Mouse (Mus musculus) gonadal fat pad, adult 2 months (tissue): Measurements from ENCODE around the gene Vtcn1. TPM values are rescaled to one million over a fixed set of nuclear protein-coding genes. Genes with fewer than 3 reads are reported as not detected.
"Not testable (repeated sequence)": the region's sequence is repeated elsewhere in the genome, so short reads cannot be mapped to it uniquely, and the experiment has no call there.

ENCODE experiments used
- DNase-seq: peaks from one replicate; pipeline ENCODE4 v3.0.0-alpha.2; 2012; ENCODE audit warnings: low read depth
- polyA plus RNA-seq: library from polyadenylated mRNA; depleted of rRNA; stranded (reverse); fragments of >200 nt; gene quantifications from 2 replicates; pipeline ENCODE4 v1.2.3, GENCODE M21; 2012; rRNA removed

Gene Vtcn1
- 1.1 and 1.2 TPM in 2 replicates for polyA plus RNA-seq

DNA sequence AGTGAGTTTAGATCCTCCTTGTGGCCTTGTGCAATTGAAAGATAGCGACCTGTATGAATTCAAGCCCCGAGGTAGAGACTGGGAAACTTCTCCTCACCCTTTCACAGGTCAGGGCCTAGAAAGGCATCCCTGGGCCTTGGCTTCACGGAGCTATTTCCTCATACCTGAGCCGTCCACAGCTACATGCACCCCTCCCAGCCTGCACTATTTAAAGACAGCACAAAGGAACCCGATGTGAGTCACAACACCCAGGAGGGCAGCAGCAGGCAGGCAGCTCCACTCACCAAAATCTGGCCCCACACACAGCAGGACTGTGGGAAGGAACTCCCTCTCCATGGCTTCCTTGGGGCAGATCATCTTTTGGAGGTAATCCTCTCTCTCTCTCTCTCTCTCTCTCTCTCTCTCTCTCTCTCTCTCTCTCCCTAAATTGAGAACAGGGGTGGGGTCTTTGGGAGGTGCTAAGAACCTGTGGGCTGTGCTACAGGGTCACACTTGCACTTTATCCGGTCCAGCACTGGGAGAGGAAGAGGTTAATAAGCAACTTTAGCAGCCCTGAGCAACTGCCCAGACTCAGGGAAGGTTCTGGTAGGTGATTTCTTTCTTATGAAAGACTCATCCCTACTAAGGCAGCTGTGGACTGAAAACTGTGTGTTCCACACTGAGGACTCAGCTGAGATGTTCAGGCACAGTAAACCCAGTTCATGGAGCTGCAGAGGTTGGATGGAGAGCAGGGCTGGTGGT lies at the start of gene Vtcn1:
Vtcn1 (plus strand) TSS at position 235 of the 741 bp plus-strand sequence.
- DNase-seq, result no peak

DNA sequence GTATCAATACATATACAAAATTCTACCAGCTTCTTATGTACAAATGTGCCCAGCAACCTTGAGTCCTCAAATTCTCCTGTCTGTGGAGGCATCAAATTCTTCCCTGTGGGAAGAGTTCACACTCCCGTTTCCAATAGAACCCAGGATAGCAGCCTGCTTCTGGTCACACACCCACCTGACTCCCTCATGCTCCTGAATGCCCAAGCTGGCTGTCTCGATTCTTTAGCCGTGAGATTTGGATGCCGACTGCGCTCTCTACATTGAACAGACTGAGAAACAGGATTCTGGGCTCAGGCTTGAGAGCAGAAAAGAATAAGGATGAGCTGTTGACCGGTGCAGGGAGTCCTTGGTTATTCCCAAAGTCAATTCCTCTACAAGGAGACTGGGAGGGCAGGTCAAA lies 48.3 kb upstream of the Vtcn1 start:
- no peak for DNase-seq

DNA sequence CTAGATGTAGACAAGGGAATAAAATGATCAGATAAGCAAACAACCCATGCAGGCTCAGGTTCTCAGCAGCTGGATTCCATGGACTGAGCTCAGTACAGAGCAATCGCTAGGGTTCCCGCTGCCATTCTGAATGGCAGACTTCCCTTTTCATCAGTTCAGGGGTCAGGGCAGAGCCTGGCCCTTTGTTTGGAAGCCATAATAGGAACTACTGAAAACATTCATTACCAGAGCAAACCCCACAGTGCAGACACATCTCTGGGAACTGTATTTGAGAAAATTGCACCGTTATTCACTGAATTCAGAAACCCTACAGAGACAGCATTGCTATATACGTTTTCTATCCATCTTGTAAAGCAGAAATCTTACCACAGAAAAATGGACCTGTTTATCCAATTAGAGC lies 47.7 kb upstream of the Vtcn1 start:
- DNase-seq, result no peak

DNA sequence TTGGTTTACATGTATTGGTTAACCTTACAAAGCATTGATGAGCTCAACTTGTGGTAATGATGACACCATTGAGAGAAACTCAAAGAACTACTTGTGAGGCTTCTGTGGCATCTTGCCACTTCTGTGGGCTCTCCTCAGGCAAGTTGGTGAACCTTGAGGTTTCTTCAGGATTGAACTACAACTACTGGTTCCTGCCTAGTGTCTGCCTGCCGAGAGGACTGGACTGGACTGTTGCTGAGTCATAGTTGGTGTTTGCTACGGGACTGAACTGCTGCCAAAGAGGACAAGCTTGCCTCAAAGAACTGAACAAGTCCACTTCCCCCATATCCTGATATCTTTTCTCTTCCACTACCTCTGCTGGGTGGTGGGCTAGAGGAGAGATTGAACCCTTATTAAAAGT lies 39.2 kb upstream of the Vtcn1 start:
- no peak for DNase-seq

DNA sequence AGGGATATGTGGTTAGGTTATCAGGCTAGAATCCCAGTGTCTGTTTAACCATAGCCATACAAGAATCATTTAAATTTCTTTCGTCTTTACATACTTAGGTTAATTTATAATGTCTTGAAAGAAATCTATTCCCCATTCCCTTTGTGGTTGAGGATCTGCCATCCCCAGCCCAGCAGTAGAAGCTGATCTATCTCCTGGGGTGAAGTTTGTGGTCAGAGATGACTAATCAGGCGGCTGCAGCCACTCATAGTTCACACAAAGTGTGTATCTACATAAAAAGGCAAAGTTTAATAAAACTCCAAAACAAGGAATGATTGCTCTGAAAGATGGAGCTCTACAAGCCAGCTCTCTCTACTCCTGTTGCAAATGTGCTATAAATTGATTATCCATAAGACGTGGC lies 33.6 kb upstream of the Vtcn1 start:
- DNase-seq, result no peak

DNA sequence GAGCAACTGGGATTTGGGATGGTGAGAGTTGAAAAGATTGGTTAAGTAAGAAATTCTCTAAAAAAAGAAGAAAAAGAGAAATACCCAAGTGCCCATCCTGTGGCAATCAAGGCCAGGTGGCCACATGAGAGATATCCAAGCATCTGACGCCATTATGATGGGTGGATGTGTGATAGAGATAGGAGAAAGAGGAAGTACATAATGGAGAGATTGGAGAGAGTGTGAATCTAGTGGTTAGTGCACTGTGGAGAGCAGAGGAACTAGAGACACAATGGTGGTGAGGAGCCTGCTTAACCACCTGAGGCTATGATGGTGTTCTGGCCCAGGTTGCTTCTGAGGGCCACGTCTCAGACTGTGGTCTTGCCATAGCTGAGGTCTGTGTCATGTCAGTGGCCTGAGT lies 31.9 kb upstream of the Vtcn1 start:
- no peak for DNase-seq

DNA sequence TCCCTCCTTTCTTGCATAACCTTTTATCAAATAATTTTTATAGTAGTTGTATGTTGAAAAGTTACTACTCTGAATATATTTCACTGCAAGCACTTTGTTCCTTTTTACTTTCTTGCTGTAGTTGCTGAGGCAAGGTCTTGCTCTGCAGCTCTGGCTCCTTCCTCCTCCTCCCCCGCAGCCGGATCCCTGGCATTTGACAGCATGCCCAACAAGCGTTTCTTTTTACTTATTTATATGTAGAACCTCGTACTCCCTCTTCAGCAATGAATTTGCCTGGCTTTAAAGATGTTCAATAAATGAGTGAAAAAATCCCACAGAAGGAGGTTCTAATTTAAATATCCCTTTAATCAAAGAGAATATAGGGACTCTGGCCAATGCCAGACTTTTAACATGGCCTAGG lies 28.7 kb upstream of the Vtcn1 start:
- DNase-seq, result no peak

DNA sequence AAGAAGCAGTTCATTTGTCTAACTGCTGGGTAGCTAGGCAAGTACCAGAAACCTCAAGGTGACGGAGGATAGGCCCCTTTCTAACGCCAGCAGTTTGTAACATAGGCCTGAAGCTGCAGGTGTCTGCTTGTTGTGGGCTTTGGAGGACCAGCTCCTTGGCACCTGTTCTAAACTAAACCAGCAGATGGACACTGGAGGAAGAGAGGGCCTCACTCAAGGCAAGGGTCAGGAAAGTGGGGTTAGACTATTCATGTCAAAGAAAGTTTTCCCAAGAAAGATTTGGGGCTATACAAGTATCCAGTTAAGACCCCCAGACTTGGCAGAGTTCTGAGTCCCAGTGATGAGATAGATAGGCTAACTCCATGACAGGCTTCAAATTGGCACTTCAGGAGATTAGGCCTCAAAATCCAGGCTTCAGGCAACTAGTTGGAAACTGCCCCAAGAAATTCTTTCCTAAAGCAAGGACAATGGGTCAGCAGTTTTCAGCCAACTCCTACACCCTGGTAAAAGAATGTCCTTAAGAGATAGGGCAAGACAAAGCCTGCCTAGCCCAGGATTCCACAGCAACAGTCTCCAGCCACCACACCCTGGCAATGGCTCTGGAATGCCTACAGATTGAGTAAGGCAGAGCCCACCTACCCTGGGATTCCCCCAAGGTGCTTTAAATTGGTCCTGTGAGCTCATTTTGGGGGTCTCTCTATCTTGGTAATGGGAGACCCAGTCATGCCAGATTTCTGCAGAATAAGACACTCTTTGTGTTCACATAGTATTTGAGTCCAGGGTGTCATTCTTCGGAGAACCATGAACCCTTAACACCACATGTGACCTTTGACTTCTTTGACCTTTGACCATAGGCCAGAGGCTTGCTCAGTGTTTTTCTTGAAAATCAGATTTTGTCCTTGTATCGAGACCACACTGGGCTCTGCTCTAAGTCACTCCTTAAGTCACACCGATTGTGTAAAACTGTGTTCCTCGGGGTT lies 27.8 kb upstream of the Vtcn1 start:
- no peak for DNase-seq

DNA sequence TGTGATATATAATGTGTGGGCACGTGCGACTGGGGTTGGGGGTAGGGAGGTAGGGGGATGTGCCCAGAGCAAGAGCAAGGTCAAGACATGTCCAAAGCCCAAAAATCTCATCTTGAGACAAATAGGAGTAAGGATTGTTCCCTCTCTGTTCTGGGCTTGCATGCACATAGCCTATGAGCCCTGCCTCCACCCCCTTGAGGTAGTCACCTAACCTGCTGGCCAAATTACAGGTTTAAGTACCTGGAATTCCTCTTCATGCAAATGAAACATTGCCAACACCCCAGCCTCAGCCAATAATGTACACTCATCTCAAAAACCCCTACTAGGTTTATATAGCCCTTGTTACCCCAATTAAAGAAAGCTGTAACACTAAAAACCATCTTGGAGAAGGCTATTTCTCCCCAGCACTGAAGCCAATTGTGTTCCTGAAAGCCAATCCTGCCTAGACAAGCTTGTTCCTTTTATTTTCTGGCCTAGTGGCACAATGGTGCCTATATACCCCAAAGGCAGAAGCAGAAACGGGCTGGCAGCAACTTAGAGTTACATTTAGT lies 26.3 kb upstream of the Vtcn1 start:
- DNase-seq, result peak; percentile 63

DNA sequence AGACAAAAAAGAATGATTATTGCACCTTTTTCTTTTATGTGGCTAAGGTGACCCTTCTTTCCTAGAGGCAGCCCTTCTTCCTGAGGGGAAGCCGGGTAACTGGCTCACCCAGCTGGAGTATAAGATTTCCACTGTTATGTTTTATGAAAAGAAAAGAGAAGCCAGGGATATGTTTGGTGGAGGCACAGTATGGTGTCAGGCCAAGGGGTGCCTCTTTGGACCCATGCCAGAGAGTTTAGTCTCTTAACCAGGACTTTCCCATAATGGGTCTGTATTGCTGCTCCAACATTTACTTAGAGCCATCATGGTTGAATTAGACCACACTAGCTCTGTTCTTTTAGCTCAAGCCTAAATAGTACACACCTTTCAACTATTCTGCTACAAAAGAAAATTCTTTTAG lies 20.3 kb upstream of the Vtcn1 start:
- DNase-seq, result no peak

DNA sequence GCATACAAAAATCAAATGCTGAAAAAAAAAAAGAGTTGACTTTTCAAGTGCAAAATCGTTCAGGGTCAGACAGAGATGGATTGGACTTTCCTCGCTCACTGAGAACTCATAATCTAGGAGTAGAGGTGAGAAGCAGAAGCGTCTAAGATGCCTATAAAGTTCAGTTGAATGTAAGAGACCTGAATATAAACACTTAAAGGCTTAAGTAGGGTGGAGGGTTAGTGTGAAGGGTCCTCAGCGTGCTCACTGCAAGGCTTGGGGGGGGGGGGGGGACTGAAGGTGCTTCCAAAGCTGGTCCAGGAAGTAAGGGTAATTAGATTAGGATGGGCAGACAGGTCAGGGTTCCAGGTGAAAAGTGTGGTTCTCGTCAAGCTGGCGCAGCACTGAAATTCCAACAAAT lies 19.3 kb upstream of the Vtcn1 start:
- no peak for DNase-seq

DNA sequence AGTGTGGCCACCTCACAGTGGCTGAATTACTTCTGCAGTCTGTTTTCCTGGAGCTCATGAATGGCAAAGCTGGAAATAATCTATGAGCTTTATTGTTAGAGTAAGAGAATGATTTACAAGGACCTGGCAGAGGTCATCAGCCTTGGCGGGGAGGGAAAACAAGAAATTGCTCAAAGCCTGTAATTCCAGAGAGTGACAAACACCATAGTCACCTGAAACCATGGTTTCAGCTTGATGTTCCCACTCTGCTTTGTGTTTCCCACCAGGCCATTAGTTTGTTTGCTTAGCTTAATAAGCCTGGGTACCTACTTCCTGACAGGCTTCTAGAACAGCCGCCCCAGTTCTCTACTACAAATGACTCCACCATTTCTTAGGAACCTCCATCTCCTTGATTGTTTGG lies 14.8 kb upstream of the Vtcn1 start:
- DNase-seq, result no peak

DNA sequence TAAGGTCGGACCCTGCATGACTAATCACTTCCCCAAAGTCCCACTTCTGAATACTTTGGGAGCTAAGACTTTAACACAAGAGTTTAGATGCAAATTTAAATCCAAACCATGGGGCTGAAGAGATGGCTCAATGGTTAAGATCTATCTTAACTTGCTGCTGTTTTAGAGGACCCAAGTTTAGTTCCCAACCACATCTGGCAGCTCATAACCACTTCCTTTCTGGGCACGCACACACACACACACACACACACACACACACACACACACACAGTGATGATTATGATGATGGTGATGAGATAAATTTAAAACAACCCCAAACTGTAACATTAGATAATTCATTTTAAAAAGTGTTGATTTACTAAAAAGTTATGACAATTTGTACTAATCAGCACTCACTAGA lies 13.4 kb upstream of the Vtcn1 start:
- no peak for DNase-seq

DNA sequence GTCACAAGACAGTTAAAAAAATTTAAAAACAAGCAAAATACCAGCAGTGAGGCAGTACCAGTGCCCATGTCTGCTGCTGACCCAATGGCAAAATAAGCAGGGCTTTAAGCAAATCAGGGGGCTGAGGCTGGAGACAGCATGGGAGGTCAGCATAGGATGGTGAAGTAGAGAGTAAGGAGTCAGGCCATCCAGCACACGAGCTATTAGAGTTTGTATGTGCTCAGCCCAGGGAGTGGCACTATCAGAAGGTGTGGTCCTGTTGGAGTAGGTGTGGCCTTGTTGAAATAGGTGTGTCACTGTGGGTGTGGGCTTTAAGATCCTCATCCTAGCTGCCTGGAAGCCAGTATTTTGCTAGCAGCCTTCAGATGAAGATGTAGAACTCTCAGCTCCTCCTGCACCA lies 9.8 kb upstream of the Vtcn1 start:
- DNase-seq, result not testable (repeated sequence)

DNA sequence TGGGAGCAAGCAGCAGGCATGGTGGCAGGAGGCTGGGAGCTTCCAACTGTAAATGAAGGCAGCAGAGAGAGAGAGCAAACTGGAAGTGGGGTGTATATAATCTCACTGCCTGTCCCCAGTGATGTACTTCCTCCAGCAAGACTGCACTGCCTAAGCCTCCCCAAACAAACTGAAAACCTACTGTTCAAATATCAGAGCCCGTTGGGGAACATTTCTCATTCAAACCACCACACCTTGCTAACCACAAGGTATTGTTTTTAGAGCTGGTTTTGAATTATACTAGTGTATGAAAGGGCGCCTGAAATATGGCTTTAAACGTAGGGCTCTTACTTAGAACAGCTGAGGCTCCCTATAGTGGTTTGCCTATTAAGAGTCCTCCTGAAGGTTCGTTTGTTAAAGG lies 6.5 kb upstream of the Vtcn1 start:
- DNase-seq, result no peak

DNA sequence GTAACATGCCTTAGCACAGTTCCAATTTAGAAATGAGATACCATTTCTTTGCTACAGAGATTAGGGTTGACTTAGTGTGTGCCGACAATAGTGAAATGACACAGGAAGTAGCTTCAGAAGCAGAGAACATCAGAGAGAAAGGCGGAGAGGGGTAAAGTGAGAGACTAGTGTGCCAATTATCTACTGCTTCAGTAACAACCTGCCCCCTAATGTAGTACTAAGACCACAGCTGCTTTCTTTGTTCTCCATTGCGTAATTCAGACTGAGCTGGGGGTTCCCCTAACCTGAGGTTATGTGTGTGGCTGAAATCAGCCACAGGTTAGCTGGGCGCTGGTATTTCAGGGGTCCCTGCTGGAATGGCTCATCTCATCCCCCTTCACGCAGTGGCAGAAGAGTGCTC lies 5.7 kb upstream of the Vtcn1 start:
- no peak for DNase-seq

DNA sequence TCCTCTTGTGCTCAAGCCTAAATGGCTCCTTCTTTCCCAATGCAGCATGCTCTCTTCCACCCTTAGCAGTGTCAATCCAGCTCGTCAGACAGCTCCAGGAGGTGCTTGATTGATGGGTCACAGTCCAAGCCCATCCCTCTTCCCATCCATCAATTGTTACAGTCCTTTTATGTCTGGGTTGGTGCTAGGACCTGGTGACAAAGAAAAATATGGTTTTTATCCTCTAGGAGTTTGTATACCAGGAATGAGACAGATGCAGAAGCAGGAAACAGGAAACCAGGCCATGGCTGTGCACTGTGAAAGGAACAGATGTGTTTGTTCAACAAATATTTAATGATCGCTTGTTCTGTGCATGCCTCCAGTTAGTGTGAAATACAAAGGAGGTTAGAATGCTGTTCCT lies 4.4 kb upstream of the Vtcn1 start:
- DNase-seq, result no peak

DNA sequence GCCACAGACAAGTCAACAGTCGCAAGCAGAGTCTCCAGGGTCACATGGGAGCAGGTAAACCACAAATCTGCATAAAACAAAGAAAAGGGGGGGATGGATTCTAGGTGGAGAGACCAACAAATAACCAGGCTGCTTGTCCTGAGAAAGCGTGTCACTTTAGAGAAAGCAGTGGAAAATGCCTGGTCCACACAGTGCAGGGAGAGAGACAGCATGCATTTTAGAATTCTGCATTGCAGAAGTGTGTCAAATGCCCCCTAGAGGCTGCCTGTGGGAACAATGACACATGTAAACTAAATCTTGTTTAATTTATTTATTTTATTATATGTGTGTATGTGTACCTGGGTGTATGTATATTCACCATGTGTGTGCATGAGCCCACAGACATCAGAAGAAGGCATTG lies 4.0 kb upstream of the Vtcn1 start:
- DNase-seq, result no peak

DNA sequence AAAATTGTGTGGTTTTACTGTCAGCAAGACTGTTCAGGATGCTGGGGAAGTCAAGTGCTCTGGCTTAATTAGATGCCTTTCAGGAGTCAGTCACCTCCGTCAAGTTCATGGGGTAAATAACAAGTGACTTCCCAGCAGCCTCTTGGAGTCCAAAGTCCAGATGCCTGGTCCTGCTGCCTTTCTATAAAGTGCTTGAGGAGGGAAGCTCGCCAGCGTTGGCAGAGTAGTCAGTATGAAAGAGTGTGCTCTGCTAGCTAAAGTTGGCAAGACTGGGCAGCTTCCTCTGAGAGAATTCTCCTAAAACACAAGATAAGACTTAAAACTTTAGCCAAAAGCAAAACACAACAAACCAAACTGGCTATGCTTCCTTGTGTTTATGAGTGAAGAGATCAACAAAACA lies 18.5 kb downstream of the Vtcn1 start:
- DNase-seq, result no peak

DNA sequence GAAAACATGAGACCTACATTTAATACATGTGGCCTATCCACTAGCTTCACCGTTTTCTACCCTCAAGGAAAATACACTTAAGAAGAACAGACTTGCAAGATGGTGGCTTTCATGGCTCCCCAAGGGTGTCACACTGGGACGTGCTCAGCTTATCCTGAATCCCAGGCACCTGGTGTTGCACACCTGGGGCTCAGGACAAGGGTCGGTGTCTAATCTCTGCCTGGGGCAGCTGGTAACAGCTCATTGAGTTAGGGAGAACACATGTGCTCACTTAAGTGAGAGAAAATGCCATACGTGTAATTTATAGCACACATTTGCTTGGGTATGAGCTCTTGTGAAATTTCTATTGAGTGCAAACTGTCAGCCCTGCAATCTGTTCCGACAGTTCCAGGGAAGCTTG lies 19.1 kb downstream of the Vtcn1 start:
- no peak for DNase-seq

DNA sequence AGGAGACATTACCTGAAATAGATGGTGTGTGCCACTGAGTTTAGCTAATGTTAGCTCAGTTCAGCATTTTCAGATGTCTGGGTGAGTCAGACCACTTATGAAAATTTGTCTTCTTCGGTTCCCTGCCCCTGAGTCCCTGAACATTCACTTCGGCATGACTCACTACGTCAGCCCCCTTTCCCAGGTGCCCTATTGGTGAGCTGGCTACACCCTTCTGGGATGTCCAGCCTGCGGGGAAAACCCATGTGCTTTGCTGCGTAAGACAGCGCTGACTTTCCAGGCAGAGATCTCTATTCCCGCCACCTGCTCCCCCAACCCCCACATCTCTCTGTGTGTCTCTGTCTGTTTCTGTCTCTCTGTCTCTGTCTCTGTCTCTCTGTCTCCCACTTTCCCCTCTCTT lies 23.1 kb downstream of the Vtcn1 start:
- DNase-seq, result no peak

DNA sequence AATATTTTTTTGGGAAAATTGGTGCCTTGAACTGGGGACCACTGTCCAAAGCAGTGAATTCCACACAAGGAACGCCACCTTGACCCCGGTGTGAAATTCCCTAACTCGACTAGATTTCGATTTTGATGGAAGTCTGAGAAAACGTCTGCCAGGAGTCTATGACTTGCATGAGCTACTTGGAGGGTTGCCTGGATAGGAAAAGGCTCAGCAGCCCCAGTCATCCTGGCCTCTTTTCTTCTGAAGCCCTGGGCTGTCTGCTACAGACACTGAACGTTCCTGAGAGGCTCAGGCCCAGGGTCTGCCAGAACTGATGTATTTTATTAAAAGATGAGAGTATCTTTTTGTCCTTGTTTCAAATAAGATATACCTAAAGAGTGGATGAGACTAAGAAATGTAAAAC lies 25.2 kb downstream of the Vtcn1 start:
- no peak for DNase-seq
